Mouse (Mus musculus) c-Kit-positive CD71-negative TER-119-negative erythroid progenitor cells, embryonic 14.5 days (primary cell): ENCODE data around the gene Lgals3.

Experiments used
- DNase-seq: peaks from one replicate; pipeline ENCODE4 v3.0.0-alpha.2; 2013; ENCODE audit warnings: low read depth

The Lgals3 gene

DNA sequence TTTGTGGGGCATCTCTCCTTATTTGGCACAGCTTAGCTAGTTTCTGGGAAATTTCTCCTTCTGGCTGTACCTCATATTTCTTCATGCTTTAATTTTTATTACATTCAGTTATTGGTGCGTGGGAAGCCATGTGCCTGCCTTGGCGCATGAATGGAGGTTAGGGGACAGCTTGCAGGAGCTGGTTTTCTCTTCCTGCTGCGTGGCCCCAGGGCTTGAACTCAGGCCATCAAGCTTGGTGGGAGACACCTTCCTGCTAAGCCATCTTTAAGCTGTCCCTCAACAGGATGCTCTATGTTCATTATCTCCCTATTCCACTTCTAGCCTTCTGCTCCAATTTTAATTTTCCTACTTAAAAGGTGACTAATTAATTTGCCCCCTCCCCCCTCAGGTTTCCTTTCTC lies 3.2 kb downstream of the Lgals3 start:
- no peak for DNase-seq

DNA sequence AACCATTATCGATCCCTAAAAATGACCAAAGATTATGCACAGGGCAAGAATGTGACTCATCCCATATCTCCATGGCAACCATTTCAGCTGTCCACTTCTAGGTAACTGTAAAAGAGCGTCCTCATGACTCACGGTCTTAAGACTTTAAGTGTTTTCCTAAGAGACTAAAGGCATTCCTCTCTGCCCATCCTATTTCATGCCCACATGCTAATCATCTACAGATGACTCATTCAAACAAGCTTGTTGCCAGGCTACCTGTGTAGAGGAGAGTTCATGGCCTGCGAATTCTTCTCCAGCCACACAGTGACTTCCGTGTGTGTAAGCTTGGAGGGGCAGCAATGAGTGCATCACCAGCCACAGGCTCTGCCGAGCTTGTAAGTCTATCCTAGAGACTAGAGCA lies 4.1 kb downstream of the Lgals3 start:
- no peak for DNase-seq

DNA sequence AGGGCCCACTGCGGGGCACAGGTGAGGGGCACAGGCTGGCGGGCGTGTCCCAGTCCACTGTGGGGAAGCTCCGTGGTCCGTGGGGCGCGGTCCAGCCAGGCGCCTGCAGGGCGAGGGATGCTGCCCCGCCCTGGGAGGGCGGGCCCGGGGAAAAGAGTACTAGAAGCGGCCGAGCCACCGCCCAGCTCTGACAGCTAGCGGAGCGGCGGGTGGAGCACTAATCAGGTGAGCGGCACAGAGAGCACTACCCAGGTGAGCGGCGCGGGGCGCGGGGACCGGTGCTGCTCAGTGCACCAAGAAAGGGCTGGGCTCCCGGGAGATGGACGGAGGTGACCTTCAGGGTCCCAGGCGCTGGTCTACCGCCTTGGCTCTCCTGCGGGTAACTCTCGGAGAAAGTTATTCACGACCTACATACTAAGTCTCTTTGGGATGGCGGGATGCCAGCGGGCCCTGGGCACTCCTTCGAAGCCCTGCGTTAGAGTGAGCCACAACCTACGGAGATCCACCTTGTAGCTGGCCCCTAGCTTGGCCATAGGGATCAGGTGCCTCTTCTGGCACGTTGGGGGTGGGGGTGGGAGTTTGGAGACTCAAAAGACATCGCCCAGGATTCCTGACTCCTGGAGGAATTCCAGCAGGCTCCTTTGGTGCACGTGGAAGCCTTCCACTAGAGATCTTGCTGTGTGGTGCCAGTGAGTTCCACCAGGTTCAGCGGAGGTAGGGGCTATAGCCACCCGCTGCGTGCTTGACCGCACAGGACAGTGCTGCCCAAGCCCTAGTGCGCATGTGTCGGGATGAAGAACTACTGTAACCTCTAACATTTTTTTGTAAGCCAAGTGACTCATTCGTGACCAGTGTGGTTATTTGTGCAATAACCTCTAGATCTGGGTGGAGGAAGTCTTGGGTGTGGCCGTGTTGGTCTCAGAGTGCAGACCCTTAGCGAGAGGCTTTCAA lies 6.5 kb downstream of the Lgals3 start:
- peak; percentile 69 for DNase-seq

DNA sequence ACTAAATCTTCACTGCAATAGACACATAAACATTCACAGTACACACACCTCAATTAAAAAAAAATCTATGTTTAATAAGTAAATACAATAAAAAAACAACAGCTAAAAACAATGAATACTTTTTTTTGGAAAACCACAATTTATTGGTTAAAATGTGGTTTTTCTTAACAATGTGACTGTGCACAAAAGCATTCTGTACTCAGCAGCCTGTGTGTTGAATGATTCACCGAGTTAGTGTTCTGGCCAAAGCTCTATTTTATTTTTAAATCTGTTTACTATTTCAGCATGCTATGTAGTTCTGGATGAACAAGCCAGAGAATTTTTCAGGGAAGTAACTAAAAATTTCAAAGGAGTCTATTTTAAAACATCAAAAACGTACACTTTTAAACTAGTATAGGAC lies 9.0 kb downstream of the Lgals3 start:
- DNase-seq = no peak

DNA sequence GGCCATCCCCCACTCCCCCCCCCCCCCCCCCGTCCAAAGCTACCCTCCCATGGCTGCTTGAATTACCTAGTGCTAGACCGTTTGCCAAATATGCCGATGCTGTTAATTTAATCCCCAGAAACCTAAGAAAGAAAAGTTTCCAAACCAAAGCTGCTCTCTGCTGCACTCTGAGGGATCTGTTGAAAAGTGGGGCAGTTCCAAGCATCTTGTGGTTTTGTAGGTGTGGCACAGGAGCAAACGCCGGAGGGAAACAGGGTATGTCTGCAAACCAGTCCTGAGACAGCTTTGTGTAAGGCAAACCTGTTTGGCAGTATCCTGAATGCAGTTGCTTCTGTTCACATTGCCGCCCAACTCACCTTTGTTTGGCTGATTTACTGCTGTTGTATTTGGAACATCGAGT lies 10.8 kb downstream of the Lgals3 start:
- no peak for DNase-seq

DNA sequence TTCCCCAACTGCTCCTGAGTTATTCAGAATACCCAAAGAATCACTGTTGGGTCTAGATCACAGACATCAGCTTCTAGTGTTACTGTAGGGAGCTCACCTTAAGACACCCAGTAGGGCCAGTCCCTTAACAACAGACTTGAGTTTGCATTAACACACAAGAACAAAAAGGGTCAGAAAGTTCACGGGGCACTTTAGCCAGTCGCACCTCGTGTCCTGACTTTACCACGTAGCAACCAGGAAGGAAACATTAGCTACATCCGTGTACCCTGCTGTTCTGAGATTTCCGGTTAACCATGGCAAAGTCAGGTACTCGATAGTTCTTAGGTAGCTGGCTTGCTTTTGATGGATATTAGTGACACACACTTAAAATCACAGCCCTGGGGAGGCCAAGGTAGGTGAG lies 16.4 kb downstream of the Lgals3 start:
- no peak for DNase-seq

DNA sequence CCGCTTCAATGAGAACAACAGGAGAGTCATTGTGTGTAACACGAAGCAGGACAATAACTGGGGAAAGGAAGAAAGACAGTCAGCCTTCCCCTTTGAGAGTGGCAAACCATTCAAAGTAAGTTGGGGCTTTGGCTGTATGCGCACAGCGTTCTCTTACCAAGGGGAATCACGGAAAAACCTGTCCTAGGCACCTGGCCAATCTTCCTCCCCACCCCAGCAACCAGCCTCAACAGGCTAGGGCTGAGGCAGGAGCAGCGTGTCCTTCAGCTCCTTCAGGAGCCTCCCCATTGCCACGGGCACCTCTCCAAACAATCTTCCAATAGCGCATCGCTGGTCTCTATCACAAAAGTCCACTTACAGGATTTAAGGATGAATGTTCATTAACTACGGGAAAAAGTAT lies 17.1 kb downstream of the Lgals3 start:
- DNase-seq = no peak

DNA sequence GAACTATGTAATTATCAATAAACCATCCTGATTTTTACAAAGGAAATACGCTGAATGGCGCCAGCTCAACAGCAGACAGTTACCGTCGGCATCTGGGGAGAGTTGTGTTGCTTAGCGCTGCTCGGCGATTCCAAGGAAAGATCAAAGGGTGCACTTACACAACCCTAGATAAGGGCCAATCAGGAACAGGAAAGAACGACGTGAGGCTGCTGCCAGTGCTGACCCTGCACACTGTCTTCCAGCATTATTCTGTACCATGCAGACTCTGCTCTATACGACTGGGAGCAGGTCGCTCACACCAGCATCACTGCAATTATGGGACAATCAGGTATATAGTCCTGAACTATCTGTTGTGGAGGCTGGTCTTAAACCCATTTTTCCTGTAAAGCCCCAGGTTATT lies 18.6 kb downstream of the Lgals3 start:
- DNase-seq = no peak

DNA sequence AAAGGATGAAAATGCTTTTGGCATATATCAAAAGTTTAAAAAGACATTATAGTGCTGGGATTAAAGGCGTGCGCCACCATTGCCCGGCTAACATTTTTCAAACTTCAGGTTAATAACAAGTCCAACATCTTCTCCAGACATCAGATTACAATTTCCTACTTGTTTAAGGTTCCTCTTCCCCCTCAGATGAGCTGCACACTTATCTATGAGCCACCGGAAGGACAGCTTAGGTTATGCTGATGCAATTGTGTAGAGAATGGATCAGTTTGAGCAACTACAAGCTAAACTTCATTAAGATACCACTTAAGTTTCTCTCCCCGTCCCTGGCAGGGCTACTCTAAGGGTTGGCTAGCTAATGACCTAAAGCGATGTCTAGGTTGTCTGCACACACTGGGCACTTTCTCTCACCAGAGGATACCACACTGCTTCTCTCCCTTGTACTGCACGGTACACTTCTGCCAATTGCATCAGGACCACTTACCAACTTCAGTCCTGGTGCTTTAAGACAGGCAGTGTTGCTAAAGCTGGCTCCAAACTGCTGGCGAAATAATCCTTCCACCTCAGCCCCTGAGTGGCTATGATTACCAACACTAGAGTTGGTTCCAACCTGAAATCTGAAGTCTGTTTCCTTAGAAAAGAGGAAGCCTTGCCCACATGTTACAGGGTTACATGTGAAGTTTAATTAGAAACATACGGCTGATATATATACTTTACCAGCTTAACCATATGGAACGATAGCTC lies 26.0 kb downstream of the Lgals3 start:
- DNase-seq = no peak

DNA sequence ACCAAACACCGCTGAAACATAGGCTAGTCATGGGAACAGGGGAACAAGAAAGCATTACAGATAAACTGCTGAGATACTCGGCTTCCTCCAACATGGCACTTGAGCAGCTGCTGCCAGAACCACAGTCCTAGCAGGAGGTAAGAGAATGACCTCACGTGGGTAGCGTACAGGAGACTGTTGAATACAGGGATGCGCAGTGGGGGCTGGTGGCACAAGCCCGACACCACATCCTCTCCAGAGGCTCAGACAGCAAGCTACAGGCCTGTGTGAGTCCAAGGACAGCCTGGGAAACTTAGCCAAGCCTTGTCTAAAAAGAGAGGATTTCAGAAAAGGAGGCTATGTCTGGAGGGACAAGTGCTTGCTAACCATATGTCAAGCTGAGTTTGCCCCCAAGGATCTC lies 27.5 kb downstream of the Lgals3 start:
- no peak for DNase-seq

DNA sequence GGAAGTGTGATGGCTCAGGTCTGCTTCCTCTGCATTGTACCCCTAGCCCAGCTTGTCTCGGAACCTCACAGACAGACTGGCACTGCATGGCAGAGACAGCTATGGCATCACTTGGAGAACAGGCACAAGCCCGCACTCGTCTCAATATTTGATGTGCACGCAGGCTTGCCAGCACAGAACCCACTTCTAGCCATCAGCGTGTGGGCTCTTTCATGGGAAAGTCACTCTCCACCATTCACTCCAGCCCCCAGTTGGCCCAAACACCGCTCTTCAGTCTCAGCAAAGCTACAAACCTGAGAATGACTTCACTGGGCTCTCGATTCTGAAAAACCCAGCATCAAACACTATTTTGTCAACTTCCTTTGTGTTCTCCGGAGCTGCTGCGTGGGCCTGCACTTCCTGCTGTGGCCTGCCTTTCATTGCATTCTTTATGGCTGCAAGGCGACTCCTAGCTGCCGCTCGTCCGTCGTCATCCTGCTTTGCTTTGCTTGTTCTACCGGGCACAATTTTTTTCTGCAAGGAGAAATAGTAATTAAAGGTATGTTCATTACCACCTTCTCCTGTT lies 28.0 kb downstream of the Lgals3 start:
- DNase-seq = peak; percentile 50

DNA sequence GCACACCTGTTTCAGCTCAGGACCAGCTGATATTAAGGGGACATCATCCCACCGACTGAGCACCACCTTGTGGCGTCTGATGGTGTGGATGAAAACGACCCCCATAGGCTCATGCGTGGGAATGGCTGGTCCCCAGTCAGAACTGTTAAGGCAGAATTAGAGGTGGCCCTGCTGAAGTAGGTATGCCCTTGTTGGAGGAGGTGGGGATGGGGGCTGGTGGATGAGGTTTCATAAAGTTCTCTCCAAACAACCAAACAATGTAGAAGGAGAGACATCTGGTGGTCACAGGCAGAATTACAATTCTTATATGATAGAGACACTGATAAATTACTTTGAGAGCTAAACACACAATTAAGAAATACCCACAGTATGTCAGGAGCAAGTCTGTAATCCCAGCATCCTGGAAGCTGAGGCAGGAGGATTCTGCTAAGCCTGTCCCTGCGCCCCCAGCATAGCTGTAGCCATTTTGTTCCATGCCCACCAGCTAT lies 28.7 kb downstream of the Lgals3 start:
- DNase-seq = peak; percentile 74

DNA sequence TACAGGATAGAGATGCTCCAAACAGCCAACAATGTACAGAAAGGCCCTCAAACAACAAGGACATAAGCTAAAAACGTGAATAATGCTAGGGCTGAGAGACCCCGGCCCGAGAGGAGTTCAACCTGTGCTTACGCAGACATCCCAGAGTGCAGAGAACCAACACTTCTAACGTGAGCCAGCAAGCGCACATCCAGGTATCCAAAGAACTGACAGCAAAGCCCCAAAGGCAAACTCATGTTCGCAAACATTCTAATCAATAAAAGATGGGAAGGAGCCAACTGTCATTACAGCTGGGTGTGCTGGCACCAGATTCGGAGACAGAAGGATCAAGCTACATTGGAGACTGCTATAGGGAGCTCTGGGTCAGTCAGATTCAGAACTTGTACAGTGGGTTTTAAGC lies 35.2 kb downstream of the Lgals3 start:
- no peak for DNase-seq

DNA sequence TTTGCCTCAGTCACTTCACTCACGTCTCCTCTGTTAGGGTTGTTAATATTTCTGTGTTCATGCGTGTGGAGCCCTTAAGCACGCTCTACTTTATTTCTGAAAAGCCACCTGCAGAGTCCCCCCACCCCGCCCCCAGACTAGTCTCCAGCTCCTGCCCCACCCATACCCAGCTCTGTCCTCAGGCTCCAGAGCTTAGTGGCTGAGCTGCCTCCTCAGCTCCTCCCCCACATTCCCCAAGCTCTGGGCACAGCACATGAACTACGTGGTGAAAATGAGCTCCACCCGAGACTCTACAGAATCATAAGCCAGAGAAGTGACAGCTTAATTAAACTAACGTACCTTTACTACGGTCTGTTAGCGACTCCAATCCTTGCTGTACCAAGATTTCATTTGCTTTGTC lies 38.4 kb downstream of the Lgals3 start:
- DNase-seq = no peak

DNA sequence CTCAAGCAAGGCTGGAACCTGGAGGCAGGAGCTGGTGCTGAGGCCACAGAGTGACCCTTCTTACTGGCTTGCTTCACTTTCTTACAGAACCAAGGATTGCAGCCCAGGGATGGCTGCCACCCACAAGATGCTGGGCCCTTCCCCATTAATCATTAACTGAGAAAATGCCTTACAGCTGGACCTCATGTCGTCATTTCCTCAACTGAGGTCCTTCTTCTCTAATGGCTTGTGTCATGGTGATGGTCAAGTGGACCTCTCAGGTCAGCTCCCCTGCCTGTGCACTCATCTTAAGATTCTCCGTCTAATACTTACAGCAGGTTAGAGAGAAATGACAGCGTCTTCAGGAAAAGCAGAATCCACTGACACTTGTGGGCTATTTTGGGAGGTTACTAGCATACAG lies 49.8 kb downstream of the Lgals3 start:
- no peak for DNase-seq

DNA sequence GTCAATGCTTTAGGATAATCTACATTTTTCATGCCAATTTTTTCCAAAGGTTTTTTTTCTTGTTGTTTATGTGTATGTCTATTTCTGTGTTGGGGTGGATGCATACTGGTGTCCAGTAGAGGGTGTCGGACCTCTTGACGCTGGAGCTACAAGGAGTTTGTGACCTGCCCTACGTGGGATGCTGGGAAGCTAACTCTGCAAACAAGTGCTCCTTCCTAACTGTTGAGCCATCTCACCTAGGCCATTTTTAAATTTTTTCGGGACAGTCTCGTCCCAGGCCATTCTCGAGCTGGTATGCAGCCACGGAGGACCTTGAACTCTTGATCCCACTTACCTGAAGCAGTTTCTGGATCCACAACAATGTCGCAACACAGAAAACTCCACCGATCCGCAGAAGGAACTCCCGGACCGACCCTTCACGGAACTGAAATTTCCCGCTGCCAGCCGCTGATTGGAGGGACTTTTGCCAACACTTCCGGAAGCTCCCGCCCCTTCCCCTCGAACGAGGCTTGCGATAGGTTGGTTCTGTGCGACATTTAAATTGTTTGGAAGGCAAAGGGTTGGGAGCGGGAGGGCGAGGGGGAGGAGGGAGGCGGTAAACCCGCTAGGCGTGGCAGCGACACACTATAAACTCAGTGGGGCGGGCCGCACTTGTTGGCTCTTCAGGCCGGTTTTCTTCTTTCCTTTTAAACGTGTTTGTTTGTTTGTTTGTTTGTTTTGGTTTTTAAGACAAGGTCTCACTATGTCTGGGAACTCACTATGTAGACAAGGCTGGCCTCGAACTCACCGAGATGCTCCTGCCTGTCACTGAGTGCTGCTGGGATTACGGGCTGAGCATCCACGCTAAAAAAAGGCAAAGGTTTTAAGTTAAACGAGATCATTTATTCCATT lies 50.5 kb downstream of the Lgals3 start, which contains the start of gene Dlgap5:
Gene Dlgap5 (minus strand): TSS at position 633 of the 891 bp plus-strand sequence.
- peak; percentile 96 for DNase-seq

DNA sequence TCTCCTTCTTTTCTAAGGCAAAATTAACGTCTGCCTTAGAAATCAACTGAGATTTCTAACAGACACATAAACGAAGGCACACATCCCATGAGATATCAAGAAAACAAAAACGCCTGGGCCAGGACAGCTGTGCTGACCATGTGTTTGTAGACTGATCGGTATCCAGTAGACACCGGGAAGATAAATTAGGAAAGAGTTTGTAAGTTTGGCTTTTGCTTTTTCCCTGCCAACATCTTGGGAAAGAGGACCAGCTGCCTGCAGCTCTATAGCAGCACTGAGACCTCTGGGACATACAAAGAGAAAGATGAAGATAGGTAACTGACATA lies 51.1 kb downstream of the Lgals3 start:
- no peak for DNase-seq

DNA sequence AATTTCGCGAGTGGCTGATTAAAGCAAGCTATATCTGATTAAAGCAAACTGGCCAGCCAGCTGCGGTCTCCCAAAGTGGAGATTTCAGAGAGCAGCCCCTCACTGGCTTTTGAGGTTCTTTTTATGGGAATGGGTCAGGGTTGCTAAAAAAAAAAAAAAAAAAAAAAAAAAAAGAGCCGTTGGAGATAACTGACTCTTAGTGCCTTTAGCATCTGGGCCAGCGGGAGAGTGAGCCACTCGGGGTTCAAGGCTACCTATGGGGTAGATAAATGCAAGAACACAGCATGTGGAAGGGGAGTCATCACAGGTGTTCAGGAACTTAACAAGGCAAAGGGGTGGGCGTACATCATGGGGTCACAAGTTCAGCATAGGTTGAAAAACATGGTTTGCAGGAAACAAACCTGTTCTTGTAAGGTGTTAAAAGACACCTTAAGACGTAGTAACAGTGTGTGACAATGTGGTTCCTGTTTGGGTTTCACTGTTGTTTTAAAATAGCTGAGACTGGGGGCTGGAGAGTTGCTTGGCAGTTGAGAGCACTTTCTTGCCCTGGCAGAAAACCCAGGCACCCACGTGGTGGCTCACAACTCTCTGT lies 51.6 kb downstream of the Lgals3 start:
- no peak for DNase-seq

DNA sequence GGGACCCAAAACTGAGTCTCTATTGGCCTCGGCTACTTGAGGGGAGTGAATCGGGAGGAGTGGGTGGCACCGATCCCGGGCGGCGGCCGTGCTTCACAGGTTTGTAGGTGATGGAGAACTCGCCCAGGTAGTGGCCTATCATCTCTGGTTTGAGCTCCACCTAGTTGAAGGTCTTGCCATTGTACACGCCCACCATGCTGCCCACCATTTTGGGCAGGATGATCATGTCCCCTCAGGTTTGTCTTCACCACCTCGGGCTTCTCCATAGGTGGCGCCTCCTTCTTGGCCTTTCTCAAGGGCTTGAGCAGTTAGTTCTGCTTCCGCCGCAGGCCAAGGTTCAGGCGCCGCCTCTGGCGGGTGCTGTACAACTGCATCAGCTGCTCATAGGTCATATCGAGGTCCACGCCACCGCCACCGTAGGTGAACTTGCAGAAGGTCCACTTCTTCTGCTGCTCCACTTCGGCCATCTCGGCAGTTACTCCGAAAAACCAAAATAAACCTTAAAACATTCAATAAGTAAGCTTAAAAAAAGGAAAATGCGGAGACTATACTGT lies 52.2 kb downstream of the Lgals3 start:
- DNase-seq = no peak

DNA sequence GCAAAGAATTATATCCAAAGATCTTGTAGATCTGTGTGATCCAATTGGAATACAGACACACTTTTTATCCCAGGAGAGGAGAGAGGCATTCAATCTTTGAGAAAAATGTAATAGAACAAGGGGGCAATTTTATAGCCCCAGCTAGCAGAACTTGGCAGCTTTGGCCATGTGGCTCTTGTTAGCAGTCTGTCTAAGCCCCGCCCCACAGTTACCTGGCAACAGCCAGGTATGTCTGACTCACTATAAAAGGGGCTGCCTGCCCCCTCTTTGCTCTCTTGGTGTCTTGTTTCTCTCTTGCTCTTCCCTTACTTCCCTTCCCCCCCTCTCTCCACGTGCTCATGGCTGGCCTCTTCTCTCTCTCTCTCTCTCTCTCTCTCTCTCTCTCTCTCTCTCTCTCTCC lies 54.1 kb downstream of the Lgals3 start:
- DNase-seq = no peak

DNA sequence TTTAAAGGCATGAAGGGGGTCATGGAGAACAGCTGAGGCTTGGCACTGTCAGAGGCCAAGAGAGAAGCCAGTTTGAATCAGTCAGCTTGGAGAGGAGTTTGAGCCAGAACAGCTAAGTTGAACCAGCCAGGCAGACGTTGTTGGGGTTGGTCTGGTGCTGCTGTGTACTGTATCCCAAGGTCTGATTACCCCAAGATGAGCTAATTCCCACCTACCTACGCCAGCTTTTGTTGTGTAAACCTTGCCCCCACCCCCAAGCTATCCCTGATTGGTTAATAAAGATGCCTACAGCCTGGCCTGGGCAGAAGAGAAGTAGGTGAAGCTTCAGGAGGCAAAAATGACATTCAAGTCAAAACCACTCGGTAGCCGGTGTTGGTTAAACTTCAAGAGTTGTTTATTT lies 54.9 kb downstream of the Lgals3 start:
- no peak for DNase-seq
